Mouse (Mus musculus) heart, embryonic 10.5 days (tissue): ENCODE measurements around the gene Zwilch. TPM values are rescaled to one million over a fixed set of nuclear protein-coding genes. Genes with fewer than 3 reads are reported as not detected.
A peak's percentile ranks its signal among the peaks of the same experiment; 100 is the strongest.

Source experiments
- DNase-seq: peaks from one replicate; pipeline ENCODE4 v3.0.0-alpha.2; 2017; ENCODE audit warnings: low spot score
- H3K27ac ChIP-seq: fragments of 300-500 bp; sonication (generic); 2 replicates; pipeline ENCODE4 v1.5.1; 2016; ENCODE audit warnings: mild to moderate bottlenecking
- H3K27me3 ChIP-seq: fragments of 300-500 bp; sonication (generic); 2 replicates; pipeline ENCODE4 v1.6.1; 2016; ENCODE audit warnings: mild to moderate bottlenecking; ENCODE audit not compliant: poor library complexity, insufficient read depth, severe bottlenecking
- H3K36me3 ChIP-seq: fragments of 300-500 bp; sonication (generic); 2 replicates; pipeline ENCODE4 v1.6.1; 2016; ENCODE audit warnings: mild to moderate bottlenecking, moderate library complexity
- H3K4me1 ChIP-seq: fragments of 300-500 bp; sonication (generic); 2 replicates; pipeline ENCODE4 v1.6.1; 2016; ENCODE audit warnings: mild to moderate bottlenecking
- H3K4me3 ChIP-seq: fragments of 300-500 bp; sonication (generic); 2 replicates; pipeline ENCODE4 v1.5.1; 2016; ENCODE audit warnings: mild to moderate bottlenecking, moderate library complexity
- H3K9me3 ChIP-seq: fragments of 300-500 bp; sonication (generic); 2 replicates; pipeline ENCODE4 v1.6.1; 2016; ENCODE audit warnings: mild to moderate bottlenecking, moderate library complexity
- WGBS: fragments of 180-500 bp; shearing (Covaris S2); methylation state at CpG from one replicate; pipeline ENCODE4 v1.1.7; 2016; 5-methylcytosine and 5-hydroxymethylcytosine counted together
- polyA plus RNA-seq: library from polyadenylated mRNA; unstranded; fragments of >200 nt; fragmentation: Nextera tagmentation; extraction: Ambion mirVana; gene quantifications from 2 replicates; pipeline ENCODE4 v1.2.1, GENCODE M21; 2016

Gene Zwilch
- polyA plus RNA-seq, 1 experiment from 2014 or later: 31.6 TPM

GRCm38 (mm10) chr9:64120584-64121277 is 52.2 kb downstream of the Zwilch start:
- H3K27ac ChIP-seq: 0 out of 2 replicates have a peak overlapping the region, but pooled peaks have one; percentile 9
- no peaks in the 10 kb centered on the region for H3K36me3 ChIP-seq
- H3K4me1 ChIP-seq: peaks cover 31% of the 10 kb centered on the region
- no peak for DNase-seq
- H3K9me3 ChIP-seq: no peaks in the 10 kb centered on the region
- no peak overlapping the region for H3K4me3 ChIP-seq
- 35% methylated on average over 11 of the region's 11 CpGs for WGBS
- H3K27me3 ChIP-seq: no peaks in the 10 kb centered on the region

- DNase-seq: no peak
- Histone ChIP-seq H3K9me3 (no peaks in the 10 kb centered on the region), H3K27me3 (no peaks in the 10 kb centered on the region), H3K27ac (0 out of 2 replicates have a peak overlapping the region, but pooled peaks have one; percentile 24), H3K4me3 (no peak overlapping the region), H3K36me3 (no peaks in the 10 kb centered on the region), H3K4me1 (peaks cover 28% of the 10 kb centered on the region)
- 28% methylated on average over 8 of the region's 8 CpGs for WGBS
These were observed 53.0 kb downstream of the Zwilch start for GRCm38 (mm10) chr9:64119898-64120297.

GRCm38 (mm10) chr9:64116876-64117275 is 56.0 kb downstream of the Zwilch start, which contains the start of gene Lctl:
TSS of gene Lctl (plus strand) at chr9:64117147.
- Histone ChIP-seq H3K27ac (peak within 1 kb of the TSS; percentile 24), H3K4me3 (no peak within 1 kb of the TSS)
- 80% methylated on average over 3 of the region's 3 CpGs for WGBS

GRCm38 (mm10) chr9:64115756-64116155 is 57.1 kb downstream of the Zwilch start:
- Histone ChIP-seq H3K27me3 (no peaks in the 10 kb centered on the region), H3K4me3 (no peak overlapping the region), H3K27ac (no peak overlapping the region), H3K4me1 (peaks cover 35% of the 10 kb centered on the region), H3K36me3 (no peaks in the 10 kb centered on the region), H3K9me3 (no peaks in the 10 kb centered on the region)
- 78% methylated on average over 6 of the region's 6 CpGs for WGBS
- DNase-seq: no peak

More at GRCm38 (mm10) chr9:64116876-64117275, 56.0 kb downstream of the Zwilch start, which contains the start of gene Lctl:
- H3K27me3 ChIP-seq: no peaks in the 10 kb centered on the region
- no peaks in the 10 kb centered on the region for H3K9me3 ChIP-seq
- no peaks in the 10 kb centered on the region for H3K36me3 ChIP-seq
- no peak for DNase-seq
- H3K4me1 ChIP-seq: peaks cover 39% of the 10 kb centered on the region

GRCm38 (mm10) chr9:64114646-64115045 is 58.3 kb downstream of the Zwilch start:
- DNase-seq: peak; percentile 91
- Histone ChIP-seq H3K27ac (peak overlapping the region; percentile 79), H3K36me3 (no peaks in the 10 kb centered on the region), H3K4me3 (no peak overlapping the region), H3K9me3 (no peaks in the 10 kb centered on the region), H3K4me1 (peaks cover 33% of the 10 kb centered on the region), H3K27me3 (no peaks in the 10 kb centered on the region)
- 23% methylated on average over 2 of the region's 2 CpGs for WGBS

- WGBS: 93% methylated on average over 16 of the region's 16 CpGs
These were observed 62.4 kb downstream of the Zwilch start for GRCm38 (mm10) chr9:64110502-64110901.

GRCm38 (mm10) chr9:64105301-64105700 is 67.6 kb downstream of the Zwilch start:
- H3K4me1 ChIP-seq: peaks cover 14% of the 10 kb centered on the region
- WGBS: 67% methylated on average over 6 of the region's 6 CpGs

More at GRCm38 (mm10) chr9:64110502-64110901, 62.4 kb downstream of the Zwilch start:
- peaks cover 25% of the 10 kb centered on the region for H3K4me1 ChIP-seq
- no peaks in the 10 kb centered on the region for H3K27me3 ChIP-seq
- H3K9me3 ChIP-seq: no peaks in the 10 kb centered on the region
- H3K36me3 ChIP-seq: no peaks in the 10 kb centered on the region
- no peak overlapping the region for H3K4me3 ChIP-seq
- H3K27ac ChIP-seq: no peak overlapping the region
- no peak for DNase-seq

GRCm38 (mm10) chr9:64100442-64100841 is 72.5 kb downstream of the Zwilch start:
- H3K4me3 ChIP-seq: no peak overlapping the region
- H3K9me3 ChIP-seq: no peaks in the 10 kb centered on the region
- H3K4me1 ChIP-seq: peaks cover 23% of the 10 kb centered on the region
- no peaks in the 10 kb centered on the region for H3K36me3 ChIP-seq
- peak overlapping the region; percentile 17; the same call in 1 of the 2 replicates for H3K27ac ChIP-seq
- under 1% methylated on average over 4 of the region's 4 CpGs for WGBS
- no peaks in the 10 kb centered on the region for H3K27me3 ChIP-seq
- peak; percentile 88 for DNase-seq

More at GRCm38 (mm10) chr9:64105301-64105700, 67.6 kb downstream of the Zwilch start:
- H3K4me3 ChIP-seq: no peak overlapping the region
- H3K36me3 ChIP-seq: no peaks in the 10 kb centered on the region
- H3K27me3 ChIP-seq: no peaks in the 10 kb centered on the region
- H3K27ac ChIP-seq: peak overlapping the region; percentile 62; the same call in 1 of the 2 replicates
- no peaks in the 10 kb centered on the region for H3K9me3 ChIP-seq
- peak; percentile 74 for DNase-seq

- 62% methylated on average over 4 of the region's 4 CpGs for WGBS
- Histone ChIP-seq H3K4me3 (no peak overlapping the region), H3K27me3 (no peaks in the 10 kb centered on the region), H3K27ac (no peak overlapping the region), H3K9me3 (no peaks in the 10 kb centered on the region), H3K4me1 (peaks cover 30% of the 10 kb centered on the region), H3K36me3 (no peaks in the 10 kb centered on the region)
- DNase-seq: no peak
These were observed 74.6 kb downstream of the Zwilch start for GRCm38 (mm10) chr9:64098282-64098681.

- Histone ChIP-seq H3K9me3 (no peaks in the 10 kb centered on the region), H3K27me3 (no peaks in the 10 kb centered on the region), H3K4me1 (peaks cover 28% of the 10 kb centered on the region), H3K36me3 (no peaks in the 10 kb centered on the region), H3K27ac (peak overlapping the region; percentile 75), H3K4me3 (no peak overlapping the region)
- DNase-seq: no peak
- 58% methylated on average over 11 of the region's 11 CpGs for WGBS
These were observed 78.8 kb downstream of the Zwilch start for GRCm38 (mm10) chr9:64094083-64094482.

GRCm38 (mm10) chr9:64089004-64089403 is 83.9 kb downstream of the Zwilch start:
- H3K27me3 ChIP-seq: no peaks in the 10 kb centered on the region
- WGBS: 62% methylated on average over 12 of the region's 12 CpGs
- H3K4me1 ChIP-seq: peaks cover 57% of the 10 kb centered on the region
- no peak for DNase-seq
- no peak overlapping the region for H3K4me3 ChIP-seq
- H3K9me3 ChIP-seq: no peaks in the 10 kb centered on the region
- H3K27ac ChIP-seq: peak overlapping the region; percentile 75
- H3K36me3 ChIP-seq: no peaks in the 10 kb centered on the region

- 87% methylated on average over 7 of the region's 7 CpGs for WGBS
- DNase-seq: no peak
- H3K27ac ChIP-seq: peak overlapping the region; percentile 95
- H3K27me3 ChIP-seq: no peaks in the 10 kb centered on the region
- no peaks in the 10 kb centered on the region for H3K9me3 ChIP-seq
- H3K4me3 ChIP-seq: no peak overlapping the region
- H3K36me3 ChIP-seq: no peaks in the 10 kb centered on the region
- H3K4me1 ChIP-seq: peaks cover 57% of the 10 kb centered on the region
These were observed 84.6 kb downstream of the Zwilch start for GRCm38 (mm10) chr9:64088346-64088745.

GRCm38 (mm10) chr9:64087461-64088235 is 85.3 kb downstream of the Zwilch start:
- DNase-seq: peak; percentile 93
- no peaks in the 10 kb centered on the region for H3K9me3 ChIP-seq
- H3K4me3 ChIP-seq: no peak overlapping the region
- 35% methylated on average over 5 of the region's 5 CpGs for WGBS
- peak overlapping the region; percentile 95 for H3K27ac ChIP-seq
- no peaks in the 10 kb centered on the region for H3K36me3 ChIP-seq
- no peaks in the 10 kb centered on the region for H3K27me3 ChIP-seq
- H3K4me1 ChIP-seq: peaks cover 52% of the 10 kb centered on the region
